Mouse (Mus musculus) ES-Bruce4 (cell line): ENCODE results near the gene Chac1.

Source experiments
- CTCF ChIP-seq: IDR thresholded peaks from one replicate; pipeline ENCODE4 v1.8.1; 2011; ENCODE audit warnings: low read depth, low read length
- EP300 ChIP-seq: IDR thresholded peaks from 2 replicates; pipeline ENCODE4 v1.6.1; 2011; ENCODE audit warnings: low read depth, low read length; ENCODE audit not compliant: insufficient read depth
- POLR2A ChIP-seq: IDR thresholded peaks from one replicate; pipeline ENCODE4 v1.8.1; 2011; ENCODE audit warnings: low read length; ENCODE audit not compliant: insufficient read depth

DNA sequence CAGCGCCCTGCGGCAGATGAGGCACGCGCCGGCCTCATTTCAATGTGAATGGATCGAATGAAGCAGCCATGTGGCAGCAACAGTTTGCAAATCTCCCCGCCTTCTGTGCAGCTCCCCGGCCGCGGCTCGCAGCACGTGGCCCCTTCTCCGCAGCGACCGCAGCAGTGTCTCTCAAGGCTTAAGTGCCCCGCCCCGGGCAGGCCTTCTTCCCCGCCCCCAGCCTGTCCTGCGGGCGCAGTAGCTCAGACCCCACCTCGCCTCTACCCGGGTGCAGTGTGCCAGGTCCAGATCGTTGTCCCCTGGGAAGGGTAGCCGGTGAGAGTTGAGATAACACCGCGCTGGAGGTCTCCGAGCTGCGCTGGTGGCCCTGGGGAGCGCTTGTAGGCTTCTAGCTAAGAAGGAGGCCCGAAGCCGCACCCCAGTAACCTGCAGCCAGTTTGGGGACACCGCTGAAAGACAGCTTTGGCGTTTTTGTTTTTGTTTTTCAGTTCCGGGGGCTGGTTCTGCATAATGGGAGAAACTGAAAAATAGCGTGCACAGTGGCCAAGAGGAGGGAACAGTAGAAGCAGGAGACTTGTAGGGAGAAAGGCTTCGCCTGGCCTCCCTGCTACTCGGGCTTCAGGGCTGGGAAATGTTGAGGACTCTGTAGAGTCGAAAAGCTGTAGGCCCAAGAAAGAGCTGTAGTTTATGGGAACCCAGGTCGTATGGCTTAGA, 28.3 kb upstream of the Chac1 start:
- peak; percentile 66; the same call in 1 of the 2 replicates for TF ChIP-seq EP300
- TF ChIP-seq CTCF: no peak
- no peak for TF ChIP-seq POLR2A
